Mouse (Mus musculus) hindbrain, embryonic 12.5 days (tissue): ENCODE measurements around the gene Pi4ka. TPM values are rescaled to one million over a fixed set of nuclear protein-coding genes. Genes with fewer than 3 reads are reported as not detected.

ENCODE experiments used
- ATAC-seq: fragments of 200-750 bp; cut with Nextera tagmentation; 2 replicates; pipeline ENCODE4 v1.8.0; 2017; ENCODE audit warnings: moderate TSS enrichment; ENCODE audit not compliant: low FRiP score
- H3K27ac ChIP-seq: fragments of 300-500 bp; sonication (generic); 2 replicates; pipeline ENCODE4 v1.5.1; 2016; ENCODE audit warnings: mild to moderate bottlenecking
- H3K27me3 ChIP-seq: fragments of 300-500 bp; sonication (generic); 2 replicates; pipeline ENCODE4 v1.6.1; 2016; ENCODE audit warnings: mild to moderate bottlenecking
- H3K36me3 ChIP-seq: fragments of 300-500 bp; sonication (generic); 2 replicates; pipeline ENCODE4 v1.6.1; 2016; ENCODE audit warnings: mild to moderate bottlenecking
- H3K4me1 ChIP-seq: fragments of 300-500 bp; sonication (generic); 2 replicates; pipeline ENCODE4 v1.6.1; 2016
- H3K4me2 ChIP-seq: fragments of 300-500 bp; sonication (generic); replicated peaks from 2 replicates; pipeline ENCODE4 v1.6.1; 2016; ENCODE audit warnings: mild to moderate bottlenecking
- H3K4me3 ChIP-seq: fragments of 300-500 bp; sonication (generic); 2 replicates; pipeline ENCODE4 v1.5.1; 2016; ENCODE audit warnings: mild to moderate bottlenecking
- H3K9ac ChIP-seq: fragments of 300-500 bp; sonication (generic); 2 replicates; pipeline ENCODE4 v1.6.1; 2016; ENCODE audit warnings: mild to moderate bottlenecking, moderate library complexity
- H3K9me3 ChIP-seq: fragments of 300-500 bp; sonication (generic); replicated peaks from 2 replicates; pipeline ENCODE4 v1.6.1; 2016; ENCODE audit warnings: mild to moderate bottlenecking
- WGBS: fragments of 180-500 bp; shearing (Covaris S2); methylation state at CpG from one replicate; pipeline ENCODE4 v1.1.7; 2016; 5-methylcytosine and 5-hydroxymethylcytosine counted together
- polyA plus RNA-seq: library from polyadenylated mRNA; unstranded; fragments of >200 nt; fragmentation: Nextera tagmentation; extraction: Ambion mirVana; gene quantifications from 2 replicates; pipeline ENCODE4 v1.2.1, GENCODE M21; 2016

The Pi4ka gene
- polyA plus RNA-seq: 64.8 and 72.8 TPM in 2 replicates

DNA sequence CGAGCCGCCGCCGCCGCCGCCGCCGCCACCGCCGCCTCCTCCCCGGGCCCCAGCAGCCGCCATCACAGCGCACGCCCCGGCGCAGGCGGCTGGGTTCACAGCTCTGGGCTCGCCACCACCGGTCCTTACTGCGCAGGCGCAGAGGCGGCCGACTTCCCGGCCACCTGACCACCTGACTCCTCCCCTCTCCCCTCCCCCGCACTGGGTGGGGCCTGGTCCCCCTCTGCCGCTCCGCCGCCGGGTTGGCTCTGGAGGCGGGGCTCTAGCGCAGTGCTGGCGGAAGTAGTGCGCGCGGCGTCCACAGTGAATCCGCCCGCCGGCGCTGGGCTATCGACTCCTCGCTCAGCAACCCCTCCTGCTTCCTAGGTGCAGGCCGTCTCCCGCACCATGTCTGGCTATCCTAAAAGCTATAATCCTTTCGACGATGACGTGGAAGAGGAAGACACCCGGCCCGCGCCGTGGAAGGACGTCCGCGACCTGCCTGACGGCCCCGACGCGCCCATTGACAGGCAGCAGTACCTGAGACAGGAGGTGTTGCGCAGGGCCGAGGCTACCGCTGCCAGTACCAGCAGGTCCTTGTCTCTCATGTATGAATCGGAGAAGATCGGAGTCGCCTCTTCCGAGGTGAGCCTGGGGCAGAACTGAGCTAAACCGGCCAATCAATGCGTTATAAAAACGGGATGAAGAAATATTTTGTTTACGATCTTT is at the start of gene Pi4ka, which contains the start of gene Snap29:
Gene Pi4ka, minus strand, starts transcription at position 579 of the 708 bp plus-strand sequence.
Gene Snap29, plus strand, starts transcription at position 251 of the 708 bp plus-strand sequence.
- no peaks in the 10 kb centered on the region for H3K9me3 ChIP-seq
- under 1% methylated on average over 61 of the region's 69 CpGs for WGBS
- H3K27ac ChIP-seq: peak within 1 kb of the TSS; percentile 88
- H3K27me3 ChIP-seq: no peaks in the 10 kb centered on the region
- peaks cover 19% of the 10 kb centered on the region for H3K4me1 ChIP-seq
- H3K36me3 ChIP-seq: peaks cover 9% of the 10 kb centered on the region; the same call in 1 of the 2 replicates
- peak within 1 kb of the TSS; percentile 84 for H3K9ac ChIP-seq
- H3K4me2 ChIP-seq: peak within 1 kb of the TSS; percentile 69
- ATAC-seq: peak; percentile 98
- H3K4me3 ChIP-seq: peak within 1 kb of the TSS; percentile 79

DNA sequence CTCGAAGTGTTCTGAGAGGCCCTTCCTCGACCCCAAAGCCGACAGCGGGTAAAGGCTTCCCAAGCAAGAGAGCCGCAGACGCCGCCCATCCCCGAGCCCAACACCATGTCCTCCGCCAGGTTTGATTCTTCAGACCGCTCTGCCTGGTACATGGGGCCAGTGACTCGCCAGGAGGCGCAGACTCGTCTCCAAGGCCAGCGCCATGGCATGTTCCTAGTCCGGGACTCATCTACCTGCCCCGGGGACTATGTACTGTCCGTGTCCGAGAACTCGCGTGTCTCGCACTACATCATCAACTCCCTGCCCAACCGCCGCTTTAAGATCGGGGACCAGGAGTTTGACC is 46.2 kb upstream of the Pi4ka start:
- peaks cover 20% of the 10 kb centered on the region for H3K4me1 ChIP-seq
- peak; percentile 69 for ATAC-seq
- peak overlapping the region; percentile 88 for H3K4me2 ChIP-seq
- H3K9me3 ChIP-seq: no peaks in the 10 kb centered on the region
- under 1% methylated on average over 24 of the region's 24 CpGs for WGBS
- H3K27me3 ChIP-seq: no peaks in the 10 kb centered on the region
- H3K36me3 ChIP-seq: peaks cover 21% of the 10 kb centered on the region
- H3K9ac ChIP-seq: peak overlapping the region; percentile 96
- peak overlapping the region; percentile 97 for H3K4me3 ChIP-seq
- peak overlapping the region; percentile 97 for H3K27ac ChIP-seq

DNA sequence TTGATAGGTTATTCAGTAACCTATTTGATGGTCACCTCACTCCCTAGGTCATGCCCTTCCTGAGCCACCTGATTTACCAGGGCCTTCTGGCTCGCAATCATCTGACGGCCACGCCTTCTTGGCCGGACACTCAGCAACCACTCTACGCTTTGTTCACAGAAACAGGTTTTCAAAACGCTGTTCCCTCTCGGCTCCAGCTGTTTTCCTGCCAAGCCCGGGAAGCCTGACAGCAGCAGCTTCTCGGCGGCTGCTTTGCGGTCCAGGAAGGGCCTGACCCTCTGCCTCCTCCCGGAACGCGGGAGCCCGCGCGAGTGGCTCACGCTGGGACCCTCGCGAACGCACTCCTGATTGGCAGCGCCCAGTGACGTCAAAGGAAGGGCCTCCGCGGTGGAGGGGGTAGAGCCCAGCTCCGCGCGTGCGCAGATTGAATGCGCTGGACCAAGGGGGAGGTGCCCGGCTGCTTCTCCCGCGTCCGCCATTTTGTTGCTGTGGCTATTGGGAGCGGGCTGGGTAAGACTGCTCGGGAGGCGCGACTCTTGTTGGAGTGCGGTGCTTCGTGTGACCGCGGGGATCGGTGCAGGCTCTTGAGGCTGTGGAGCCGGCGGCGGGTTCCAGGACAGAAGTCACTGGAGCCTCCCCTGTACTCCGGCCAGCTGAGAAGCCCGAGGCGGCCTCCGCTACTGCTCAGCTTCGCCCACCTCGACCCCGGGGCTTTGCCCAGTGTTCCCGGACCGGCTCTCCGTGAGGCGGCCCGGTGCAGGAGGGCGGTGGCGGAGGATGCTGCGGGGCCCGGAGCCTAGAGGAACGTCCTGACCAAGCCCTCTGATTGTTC is 45.6 kb upstream of the Pi4ka start, which contains the start of gene Crkl:
Gene Crkl, plus strand, starts transcription at position 447 of the 832 bp plus-strand sequence.
- Histone ChIP-seq H3K9me3 (no peaks in the 10 kb centered on the region), H3K4me1 (peaks cover 20% of the 10 kb centered on the region), H3K27me3 (no peaks in the 10 kb centered on the region), H3K27ac (peak within 1 kb of the TSS; percentile 97), H3K4me3 (peak within 1 kb of the TSS; percentile 97), H3K9ac (peak within 1 kb of the TSS; percentile 96), H3K36me3 (peaks cover 16% of the 10 kb centered on the region), H3K4me2 (peak within 1 kb of the TSS; percentile 88)
- under 1% methylated on average over 63 of the region's 63 CpGs for WGBS
- ATAC-seq: peak; percentile 96

DNA sequence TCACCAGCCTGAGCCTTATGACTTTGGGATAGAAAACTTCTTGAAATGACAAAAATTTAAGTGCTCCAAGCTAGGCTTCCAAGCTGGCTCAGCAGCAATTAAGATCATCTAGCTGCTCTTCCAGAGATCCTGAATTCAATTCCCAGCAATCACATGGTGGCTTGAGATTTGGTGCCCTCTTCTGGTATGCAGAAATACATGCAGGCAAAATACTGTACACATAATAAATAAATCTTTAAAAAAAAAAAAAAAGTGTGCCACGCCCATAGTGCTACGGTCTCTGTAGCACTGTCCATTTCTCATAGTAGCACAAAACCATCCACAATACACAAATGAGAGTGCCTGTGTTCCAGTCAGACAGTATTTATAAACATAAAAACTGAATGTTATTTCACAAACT is 26.5 kb upstream of the Pi4ka start:
- no peak for ATAC-seq
- no peaks in the 10 kb centered on the region for H3K27me3 ChIP-seq

DNA sequence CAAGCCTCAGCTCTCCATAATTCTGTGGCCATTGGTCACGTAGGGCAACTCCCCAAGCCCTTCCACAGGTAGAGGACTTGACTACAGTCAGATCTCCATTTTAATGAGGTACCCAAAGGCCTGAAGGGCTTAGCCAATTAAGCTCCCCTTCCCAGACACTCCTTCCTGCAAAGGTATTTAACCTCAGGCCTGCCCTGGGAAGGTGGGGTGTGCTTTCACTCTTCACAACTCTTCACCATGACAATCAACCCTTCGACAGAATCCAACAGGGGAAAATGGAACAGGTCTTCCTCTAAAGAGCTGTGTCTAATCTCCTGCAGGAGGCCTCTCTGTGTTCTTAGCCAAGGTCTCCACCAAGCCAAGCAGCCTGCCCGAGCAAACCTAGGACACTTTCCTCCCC is 16.9 kb upstream of the Pi4ka start:
- H3K4me2 ChIP-seq: no peak overlapping the region
- no peak overlapping the region for H3K9ac ChIP-seq
- no peaks in the 10 kb centered on the region for H3K4me1 ChIP-seq
- peaks cover 56% of the 10 kb centered on the region for H3K36me3 ChIP-seq
- 81% methylated on average over 3 of the region's 3 CpGs for WGBS
- H3K9me3 ChIP-seq: no peaks in the 10 kb centered on the region
- no peak overlapping the region for H3K4me3 ChIP-seq
- no peaks in the 10 kb centered on the region for H3K27me3 ChIP-seq
- no peak for ATAC-seq
- no peak overlapping the region for H3K27ac ChIP-seq

More for the DNA sequence above, 26.5 kb upstream of the Pi4ka start:
- Histone ChIP-seq H3K4me2 (no peak overlapping the region), H3K27ac (no peak overlapping the region), H3K4me1 (no peaks in the 10 kb centered on the region), H3K9me3 (no peaks in the 10 kb centered on the region), H3K36me3 (peaks cover 21% of the 10 kb centered on the region), H3K4me3 (no peak overlapping the region), H3K9ac (no peak overlapping the region)
- WGBS: 86% methylated on average over 2 of the region's 2 CpGs

DNA sequence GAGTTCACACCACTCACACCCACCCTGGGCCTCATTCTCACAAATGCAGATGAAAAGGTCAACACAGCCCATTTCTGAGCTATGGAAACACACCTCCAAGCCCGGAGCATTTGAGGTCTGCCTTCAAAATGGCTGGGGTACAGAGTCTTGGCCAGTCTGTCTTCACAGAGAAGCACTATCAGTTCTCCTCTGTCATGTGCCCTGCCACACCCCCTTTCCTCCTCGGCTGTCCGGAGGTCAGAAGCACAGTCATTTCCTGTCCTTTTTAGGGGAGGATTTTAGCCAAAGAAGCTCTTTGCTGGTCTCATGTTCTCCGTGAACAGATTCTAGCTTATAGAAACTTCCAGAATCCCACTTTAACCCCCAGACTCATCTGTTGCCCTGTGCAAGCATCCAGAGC is 4.1 kb upstream of the Pi4ka start:
- no peaks in the 10 kb centered on the region for H3K9me3 ChIP-seq
- 76% methylated on average over 4 of the region's 4 CpGs for WGBS

DNA sequence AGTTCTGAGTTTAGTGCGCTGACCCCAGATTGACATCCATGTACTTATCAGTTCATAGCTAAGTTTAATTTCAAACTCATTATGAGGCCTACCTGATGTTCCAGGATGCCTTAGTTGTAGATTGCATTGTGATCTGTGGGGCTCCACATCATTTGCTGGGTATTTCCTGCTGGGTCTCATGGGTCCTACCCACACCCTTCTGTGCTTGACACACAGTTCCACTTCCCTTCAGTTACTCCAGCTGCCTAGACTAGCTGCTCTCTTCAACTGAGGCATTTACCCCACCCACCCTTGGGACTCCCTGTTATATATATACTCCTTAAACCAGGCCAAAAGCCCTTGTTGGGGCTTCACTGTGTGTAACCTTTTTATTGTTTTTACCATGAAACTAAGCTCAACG is 2.9 kb upstream of the Pi4ka start:
- WGBS: 92% methylated on average over 2 of the region's 2 CpGs

More for the DNA sequence above, 4.1 kb upstream of the Pi4ka start:
- peaks cover 7% of the 10 kb centered on the region for H3K4me1 ChIP-seq
- no peaks in the 10 kb centered on the region for H3K27me3 ChIP-seq
- H3K36me3 ChIP-seq: no peaks in the 10 kb centered on the region
- no peak overlapping the region for H3K9ac ChIP-seq
- H3K4me2 ChIP-seq: no peak overlapping the region
- no peak overlapping the region for H3K27ac ChIP-seq
- ATAC-seq: no peak
- H3K4me3 ChIP-seq: no peak overlapping the region

DNA sequence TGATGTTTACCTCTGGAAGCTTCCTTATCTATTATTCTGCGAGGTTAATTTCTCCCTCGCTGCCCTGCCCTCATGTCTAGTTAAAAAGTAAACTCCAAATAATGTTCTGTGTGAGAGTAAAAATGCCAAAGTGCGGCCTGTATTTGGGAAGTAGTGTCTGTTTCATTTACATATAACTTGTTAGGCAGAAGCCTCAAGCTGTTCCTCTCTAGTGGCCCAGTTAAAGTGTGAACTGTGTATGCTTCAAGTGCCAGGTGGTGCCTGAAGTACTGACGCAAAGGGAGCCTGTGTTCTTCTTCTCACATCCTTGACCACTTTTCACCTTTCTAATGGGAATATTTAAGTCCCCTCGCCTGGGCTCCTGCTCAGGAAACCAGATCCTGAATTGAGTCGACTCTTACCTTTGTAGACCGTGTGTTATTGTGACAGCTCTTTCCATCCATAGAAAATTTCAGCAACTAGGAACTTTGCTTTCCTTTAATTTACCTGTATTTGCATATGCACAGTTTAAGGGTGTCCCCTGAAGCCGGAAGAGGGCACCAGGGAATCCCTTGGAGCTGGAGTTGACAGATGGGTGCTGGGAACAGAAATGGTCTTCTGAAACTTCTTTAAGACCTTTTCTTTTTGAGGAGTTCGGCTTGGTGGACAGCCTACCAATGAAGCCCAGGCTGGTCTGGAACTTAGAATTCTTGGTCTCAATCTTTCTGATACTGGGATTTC is 558 bp upstream of the Pi4ka start:
- 38% methylated on average over 9 of the region's 9 CpGs for WGBS
- no peaks in the 10 kb centered on the region for H3K27me3 ChIP-seq
- peak overlapping the region; percentile 84 for H3K9ac ChIP-seq
- no peak for ATAC-seq
- peak overlapping the region; percentile 69 for H3K4me2 ChIP-seq
- peaks cover 19% of the 10 kb centered on the region for H3K4me1 ChIP-seq
- no peaks in the 10 kb centered on the region for H3K9me3 ChIP-seq
- H3K27ac ChIP-seq: no peak overlapping the region
- H3K36me3 ChIP-seq: peaks cover 9% of the 10 kb centered on the region; the same call in 1 of the 2 replicates
- peak overlapping the region; percentile 79 for H3K4me3 ChIP-seq

More for the DNA sequence above, 2.9 kb upstream of the Pi4ka start:
- Histone ChIP-seq H3K9me3 (no peaks in the 10 kb centered on the region), H3K9ac (no peak overlapping the region), H3K4me2 (no peak overlapping the region), H3K27ac (no peak overlapping the region), H3K27me3 (no peaks in the 10 kb centered on the region), H3K4me3 (no peak overlapping the region), H3K4me1 (peaks cover 15% of the 10 kb centered on the region), H3K36me3 (no peaks in the 10 kb centered on the region)
- no peak for ATAC-seq

DNA sequence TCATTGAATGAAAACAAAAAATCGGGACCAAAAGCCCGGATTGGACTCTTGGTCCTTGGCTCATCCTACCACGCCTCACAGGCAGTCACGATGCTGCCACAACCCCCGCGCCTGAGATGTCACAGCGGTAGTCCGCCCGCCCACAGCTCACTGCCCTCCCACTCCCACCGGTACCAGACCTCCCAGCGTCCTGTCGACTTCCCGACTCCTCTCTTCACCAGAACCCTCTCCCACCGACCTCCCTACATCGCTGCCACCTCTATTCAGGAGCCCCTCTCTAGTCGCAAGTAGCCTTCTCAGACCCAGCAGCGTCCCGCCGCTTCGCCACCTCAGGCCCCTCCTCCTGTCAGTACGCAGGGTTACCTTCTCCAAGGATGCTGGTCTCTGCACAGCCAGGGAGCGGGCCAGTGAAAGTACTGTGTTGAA is 830 bp downstream of the Pi4ka start:
- H3K4me3 ChIP-seq: peak overlapping the region; percentile 79

DNA sequence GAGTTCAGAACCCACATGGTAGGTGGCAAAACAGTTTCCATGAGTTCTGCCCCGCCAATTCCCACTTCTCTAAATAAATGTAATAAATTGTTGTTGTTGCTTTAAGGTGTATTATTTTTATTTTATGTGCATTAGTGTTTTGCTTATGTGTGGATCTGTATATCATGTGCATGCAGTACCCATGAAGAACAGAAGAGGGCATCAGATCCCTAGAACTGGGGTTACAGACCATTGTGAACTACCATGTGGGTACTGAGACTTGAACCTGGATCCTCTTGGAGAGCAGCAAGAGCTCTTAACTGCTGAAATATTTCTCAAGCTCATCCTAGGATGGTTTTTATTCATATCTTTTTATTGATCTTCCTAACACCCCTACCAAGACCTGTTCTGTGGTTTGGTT is 3.3 kb downstream of the Pi4ka start:
- Histone ChIP-seq H3K4me2 (no peak overlapping the region), H3K9me3 (no peaks in the 10 kb centered on the region), H3K9ac (no peak overlapping the region), H3K27ac (no peak overlapping the region), H3K36me3 (peaks cover 9% of the 10 kb centered on the region; the same call in 1 of the 2 replicates), H3K4me3 (no peak overlapping the region), H3K27me3 (no peaks in the 10 kb centered on the region), H3K4me1 (peaks cover 19% of the 10 kb centered on the region)
- WGBS: 48% methylated on average over 1 of the region's 1 CpGs
- ATAC-seq: no peak

More for the DNA sequence above, 830 bp downstream of the Pi4ka start:
- peak; percentile 90 for ATAC-seq
- Histone ChIP-seq H3K4me2 (peak overlapping the region; percentile 69), H3K9me3 (no peaks in the 10 kb centered on the region), H3K9ac (peak overlapping the region; percentile 84), H3K4me1 (peaks cover 19% of the 10 kb centered on the region), H3K36me3 (peaks cover 9% of the 10 kb centered on the region; the same call in 1 of the 2 replicates), H3K27me3 (no peaks in the 10 kb centered on the region), H3K27ac (peak overlapping the region; percentile 88)
- WGBS: under 1% methylated on average over 22 of the region's 22 CpGs

DNA sequence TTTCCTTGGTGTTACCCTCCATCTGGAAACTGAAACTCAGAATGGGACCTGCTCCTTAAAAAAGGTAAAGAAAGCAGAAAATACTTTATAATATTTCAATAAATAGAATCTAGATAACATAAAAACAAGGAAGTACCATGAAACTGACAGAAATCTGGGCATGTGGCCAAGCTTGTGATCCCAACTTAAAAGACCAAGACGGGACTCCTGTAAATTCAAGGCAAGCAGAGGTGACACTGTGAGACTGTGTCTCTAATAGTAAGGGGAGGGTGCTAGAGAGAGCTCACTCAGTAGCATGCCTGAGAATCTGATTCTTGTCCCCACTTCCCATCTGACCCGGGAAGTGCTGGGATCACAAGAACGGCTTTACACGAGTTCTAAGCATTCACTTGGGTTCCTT is 13.3 kb downstream of the Pi4ka start:
- Histone ChIP-seq H3K36me3 (peaks cover 4% of the 10 kb centered on the region), H3K4me2 (no peak overlapping the region), H3K9me3 (no peaks in the 10 kb centered on the region), H3K27me3 (no peaks in the 10 kb centered on the region), H3K4me1 (no peaks in the 10 kb centered on the region), H3K27ac (no peak overlapping the region), H3K9ac (no peak overlapping the region), H3K4me3 (no peak overlapping the region)
- no peak for ATAC-seq
- 80% methylated on average over 4 of the region's 4 CpGs for WGBS
